Mouse (Mus musculus): ENCODE results near the gene Zfp62.

Gene Zfp62

DNA sequence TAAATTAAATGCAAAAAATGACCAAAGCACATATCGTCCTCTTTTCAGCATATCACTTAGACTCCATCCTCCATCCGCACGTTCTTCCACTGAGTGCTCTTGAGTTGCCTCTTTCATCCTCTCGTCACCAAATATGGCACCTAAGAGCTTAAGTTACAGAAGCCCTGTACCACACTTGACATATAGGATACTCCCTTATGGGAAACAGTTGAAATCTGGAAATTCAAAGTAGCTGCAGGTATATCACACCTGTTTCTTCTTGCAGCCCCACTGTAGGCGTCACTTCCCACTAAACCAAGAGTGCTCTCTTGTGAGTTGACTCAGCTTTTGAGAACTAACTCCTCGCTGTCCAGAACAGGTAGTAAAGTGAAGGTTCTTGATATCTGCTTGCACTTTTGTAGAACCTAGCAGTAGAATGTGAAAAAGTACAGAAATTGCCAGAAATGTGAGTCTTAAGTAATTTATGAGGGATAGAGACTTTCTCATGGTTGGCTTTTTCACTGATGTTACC is 2.0 kb downstream of the Zfp62 start:
- DNase-seq (ENCODE audit: low read depth) = no peak

DNA sequence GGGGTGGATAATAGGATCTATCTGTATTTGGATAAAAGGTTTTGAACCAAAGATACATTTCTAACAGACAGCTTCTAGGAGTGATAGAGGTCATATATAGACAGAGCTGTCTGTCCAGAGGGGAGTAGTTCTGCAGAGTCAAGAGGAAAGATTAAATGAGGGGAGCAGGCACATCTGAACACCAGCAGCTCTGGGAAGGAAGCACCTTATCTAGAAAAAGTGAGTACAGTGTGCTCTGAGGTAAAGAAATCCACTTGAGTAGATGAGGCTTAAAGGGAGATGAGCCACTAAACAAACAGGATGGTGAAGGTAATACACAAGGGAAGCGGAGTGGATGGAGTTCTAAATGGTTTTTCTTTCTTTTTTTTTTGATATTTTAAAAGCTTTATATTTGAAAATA is 4.4 kb downstream of the Zfp62 start:
- DNase-seq (ENCODE audit: low read depth) = no peak

DNA sequence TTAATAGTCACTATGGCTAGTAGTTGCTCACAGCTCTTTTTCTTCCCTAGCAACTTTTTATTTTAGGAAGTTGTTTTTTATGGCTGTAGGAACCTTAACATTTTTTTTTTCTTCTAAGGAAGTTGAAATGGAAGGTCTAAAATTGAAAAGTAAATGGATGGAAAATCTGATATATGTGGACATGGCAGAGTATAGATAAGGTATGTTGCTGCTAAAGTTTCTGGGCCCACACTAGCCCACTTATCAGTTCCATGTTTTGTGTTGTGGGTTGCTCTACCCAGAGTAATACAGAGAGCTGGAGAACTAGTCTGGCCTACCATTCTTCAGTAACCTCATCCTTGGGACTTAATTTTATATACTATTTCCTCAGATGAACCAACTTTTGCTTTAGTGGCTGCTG is 9.5 kb downstream of the Zfp62 start:
- DNase-seq (ENCODE audit: low read depth) = no peak

DNA sequence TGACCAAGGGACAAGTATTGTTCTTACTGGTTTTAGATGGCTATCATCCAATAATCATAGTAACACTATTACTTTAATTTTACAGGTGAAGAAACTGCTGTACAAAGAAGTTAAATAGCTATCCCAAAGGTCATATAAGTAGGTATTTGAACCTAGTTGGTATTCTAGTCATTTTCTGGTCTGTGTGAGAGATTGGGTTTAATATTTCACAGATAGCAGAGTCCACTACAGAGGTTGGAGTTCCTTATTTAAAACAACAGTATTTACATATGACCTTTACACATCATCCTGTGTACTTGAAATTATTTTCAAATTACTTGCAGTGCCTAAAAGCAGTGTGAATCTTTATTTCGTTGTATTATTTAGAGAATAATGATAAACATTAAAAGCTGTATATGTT is 10.4 kb downstream of the Zfp62 start:
- no peak for DNase-seq (ENCODE audit: low read depth)

DNA sequence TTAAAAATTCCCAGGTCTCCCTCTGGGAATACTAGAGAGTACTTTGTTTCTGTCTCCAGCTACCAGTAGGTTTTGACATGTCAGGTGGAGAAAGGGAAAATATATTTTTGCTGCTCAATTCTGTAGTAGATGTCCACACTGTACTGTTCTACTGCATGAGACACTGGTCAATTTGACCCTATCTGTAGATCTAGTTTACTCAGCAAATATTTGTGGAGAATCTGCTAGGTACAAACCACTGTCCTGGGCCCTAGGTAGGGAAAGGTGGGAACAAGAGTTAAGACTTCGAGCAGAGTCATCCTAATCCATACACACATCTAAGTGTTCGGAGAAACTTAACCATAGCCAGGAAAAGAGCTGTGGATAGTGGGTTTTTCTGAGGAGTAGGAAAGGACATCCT is 16.2 kb downstream of the Zfp62 start:
- no peak for DNase-seq (ENCODE audit: low read depth)

DNA sequence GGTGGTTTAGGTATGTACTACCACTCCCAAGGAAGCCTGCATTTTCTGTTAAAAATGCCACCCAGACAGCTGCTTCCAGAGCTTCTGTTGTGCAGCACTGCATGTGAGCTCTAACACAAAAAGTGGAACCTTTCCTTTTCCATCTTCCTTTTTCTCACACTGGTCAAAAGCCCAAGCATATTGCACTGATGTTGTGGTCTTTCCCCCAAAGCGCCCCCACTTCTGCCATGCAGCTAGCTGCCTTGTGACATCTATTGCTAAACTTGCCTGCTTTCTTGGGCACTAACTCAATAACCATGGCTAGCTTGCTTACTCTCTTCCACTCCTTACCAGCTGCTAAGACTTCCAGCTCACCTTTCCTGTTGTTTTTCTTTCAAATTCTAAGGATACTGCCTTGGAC is 21.4 kb downstream of the Zfp62 start:
- no peak for DNase-seq (ENCODE audit: low read depth)

DNA sequence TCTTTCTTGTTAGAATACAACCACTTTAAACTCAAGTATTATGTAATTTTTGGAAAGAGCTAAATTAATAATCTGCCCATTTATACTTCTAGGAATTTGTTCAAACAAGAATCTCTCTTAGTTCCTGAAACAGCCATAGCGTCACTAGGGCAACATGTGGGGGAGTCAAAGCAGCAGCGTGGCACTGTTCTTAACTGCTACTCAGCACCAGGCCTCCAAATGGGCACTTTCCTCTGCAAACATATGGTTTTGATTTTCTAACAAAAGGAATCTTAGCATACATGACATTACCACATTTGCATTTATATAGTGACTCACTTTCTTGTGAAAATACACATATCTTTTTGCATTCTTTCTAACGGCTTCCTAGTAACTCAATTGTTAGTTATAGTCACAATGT is 29.7 kb downstream of the Zfp62 start:
- DNase-seq (ENCODE audit: low read depth) = no peak

DNA sequence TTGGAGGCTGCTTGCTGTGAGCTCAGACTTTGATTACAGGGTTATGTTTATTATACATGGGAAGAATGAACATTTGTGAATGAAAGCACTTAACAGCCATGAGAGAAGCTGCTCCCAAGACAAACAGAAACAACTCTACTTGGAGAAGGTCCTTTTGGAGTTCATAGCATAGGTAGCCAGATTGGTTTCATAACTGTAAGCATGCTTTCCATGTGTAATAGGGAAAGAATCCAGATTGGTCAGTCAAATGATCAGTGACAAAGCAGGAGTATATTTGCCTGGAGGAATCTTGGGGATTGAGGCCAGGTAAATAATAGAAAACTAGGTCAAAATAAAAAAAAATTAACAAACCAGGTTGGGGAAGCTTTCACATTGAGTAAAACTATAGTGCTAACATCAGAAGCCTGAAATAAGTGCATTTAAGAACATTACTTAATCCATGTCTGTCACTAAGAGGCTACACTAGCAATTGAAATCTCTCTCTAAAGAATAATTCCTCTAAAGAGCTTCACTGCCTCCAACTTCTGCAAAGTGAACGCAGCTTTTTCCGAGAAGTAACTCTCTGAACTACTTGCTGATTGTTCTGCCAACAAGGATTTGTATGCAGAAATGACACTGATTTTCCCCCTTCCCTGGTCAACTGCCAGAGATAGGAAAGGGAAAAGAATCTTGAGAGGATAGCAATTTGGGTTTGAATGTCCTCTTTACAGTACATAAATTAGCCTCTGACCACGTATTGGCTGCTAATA is 32.5 kb downstream of the Zfp62 start:
- DNase-seq (ENCODE audit: low read depth) = no peak

DNA sequence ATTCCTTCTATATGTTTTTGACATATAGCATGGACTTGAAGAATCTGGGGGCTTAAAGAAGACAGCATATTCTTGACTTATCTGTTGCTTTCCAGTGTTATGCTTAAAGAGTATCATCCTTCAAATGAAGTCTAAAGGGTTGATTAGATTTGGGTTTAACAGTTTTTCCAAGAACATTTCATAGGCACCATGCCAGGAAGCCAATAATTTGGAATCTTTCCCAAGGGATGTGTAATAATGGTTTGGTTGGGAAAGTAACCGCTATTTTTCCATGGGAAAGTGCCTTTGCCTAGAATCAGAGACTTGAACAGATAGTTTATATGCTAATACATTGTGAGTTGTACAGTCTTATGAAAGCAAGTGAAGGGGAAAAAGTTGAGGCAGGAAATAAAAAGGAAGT is 33.8 kb downstream of the Zfp62 start:
- no peak for DNase-seq (ENCODE audit: low read depth)

DNA sequence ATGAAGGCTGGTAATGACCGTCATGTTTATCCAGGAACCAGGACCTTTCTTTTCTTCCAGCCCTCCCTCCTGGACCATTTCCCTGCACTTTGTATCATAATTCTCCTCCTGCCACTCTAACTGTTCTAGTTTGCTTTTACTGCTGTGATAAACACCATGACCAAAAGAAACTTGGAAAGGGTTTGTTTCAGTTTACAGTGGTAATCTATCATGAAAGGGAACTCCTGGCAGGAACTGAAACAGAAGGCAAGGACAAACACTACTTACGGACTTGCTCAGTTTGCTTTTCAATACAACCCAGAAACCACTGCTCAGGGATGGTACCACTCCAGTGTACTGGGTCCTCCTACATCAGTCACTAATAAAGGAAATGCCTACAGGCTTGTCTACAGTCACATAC is 34.4 kb downstream of the Zfp62 start:
- DNase-seq (ENCODE audit: low read depth) = no peak

DNA sequence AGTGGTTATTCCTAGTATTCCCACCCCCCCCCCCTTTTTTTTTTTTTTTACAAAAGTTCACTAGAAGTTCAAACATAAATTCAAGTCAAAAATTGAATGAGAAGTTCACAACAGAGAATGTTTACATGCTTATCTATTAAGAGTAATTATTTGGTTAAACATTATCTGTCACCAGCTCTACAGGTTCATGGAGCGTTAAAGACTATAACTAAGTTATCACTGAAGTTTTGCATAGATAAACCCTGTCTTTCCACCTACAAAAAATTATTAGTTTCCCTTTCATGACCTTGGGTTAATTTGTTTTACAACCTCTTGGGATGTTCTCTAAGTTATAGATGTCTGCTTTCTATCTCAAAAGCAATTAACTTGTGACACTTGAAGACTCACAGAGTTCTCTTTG is 37.2 kb downstream of the Zfp62 start:
- DNase-seq (ENCODE audit: low read depth) = no peak

DNA sequence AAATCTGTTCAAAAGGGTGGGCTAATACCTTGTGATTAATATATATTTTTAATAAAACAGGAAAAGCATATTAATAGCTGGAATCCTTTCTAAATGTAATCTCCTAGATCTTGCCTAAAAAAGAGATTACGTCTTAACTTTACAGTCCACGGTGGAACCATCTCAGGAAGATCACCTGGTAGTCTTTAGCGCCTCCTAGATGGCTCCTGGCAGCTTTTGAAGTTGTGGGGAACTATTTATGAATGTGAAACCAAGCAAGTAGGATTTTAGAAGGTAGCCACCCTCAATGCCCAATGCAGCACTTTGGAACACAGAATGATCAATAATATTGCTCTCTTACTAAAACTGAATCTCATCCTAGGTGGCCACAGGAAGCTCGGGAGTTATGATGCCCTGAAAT is 37.8 kb downstream of the Zfp62 start:
- no peak for DNase-seq (ENCODE audit: low read depth)

DNA sequence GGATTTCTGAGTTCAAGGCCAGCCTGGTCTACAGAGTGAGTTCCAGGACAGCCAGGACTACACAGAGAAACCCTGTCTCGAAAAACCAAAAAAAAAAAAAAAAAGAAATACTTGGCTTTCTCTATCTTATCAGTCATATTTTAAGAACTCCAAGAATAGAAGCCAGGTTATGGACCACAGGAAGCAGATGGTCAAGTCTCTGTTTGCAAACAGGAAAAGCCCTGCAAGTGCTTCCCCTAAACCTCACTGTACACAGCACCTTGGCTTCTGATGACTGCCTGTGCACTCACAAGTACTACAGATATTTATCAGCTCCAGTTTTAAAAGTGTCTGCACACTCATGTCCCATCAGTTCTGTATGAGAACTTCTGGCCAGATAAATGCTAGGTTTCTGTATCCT is 38.4 kb downstream of the Zfp62 start:
- no peak for DNase-seq (ENCODE audit: low read depth)

DNA sequence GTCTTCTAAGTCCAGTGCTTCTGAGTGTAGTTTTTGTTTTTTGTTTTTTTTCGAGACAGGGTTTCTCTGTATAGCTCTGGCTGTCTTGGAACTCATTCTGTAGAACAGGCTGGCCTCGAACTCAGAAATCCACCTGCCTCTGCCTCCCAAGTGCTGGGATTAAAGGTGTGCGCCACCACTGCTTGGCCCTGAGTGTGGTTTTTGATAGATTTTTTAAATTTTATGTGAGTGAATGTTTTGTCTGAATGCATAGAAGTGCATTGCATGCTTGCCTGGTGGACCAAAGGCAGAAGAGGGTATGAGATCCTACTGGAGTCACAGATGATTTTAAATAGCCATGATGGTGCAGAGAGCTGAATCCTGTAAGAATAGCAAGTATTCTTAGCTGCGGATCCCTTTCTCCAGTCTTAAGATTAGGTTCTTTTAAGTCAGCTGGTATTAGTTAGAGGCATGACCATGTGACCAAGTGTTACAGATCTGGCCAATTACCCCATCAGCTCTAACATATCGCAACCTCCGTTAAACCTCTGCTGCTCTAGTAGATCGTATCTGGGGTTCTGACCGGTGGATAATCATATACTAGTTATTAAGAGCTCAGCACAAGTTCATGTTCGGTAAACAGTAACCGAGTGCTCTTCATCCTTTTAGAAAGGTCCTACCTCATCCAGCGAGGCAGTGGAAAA is 40.0 kb downstream of the Zfp62 start:
- no peak for DNase-seq (ENCODE audit: low read depth)

DNA sequence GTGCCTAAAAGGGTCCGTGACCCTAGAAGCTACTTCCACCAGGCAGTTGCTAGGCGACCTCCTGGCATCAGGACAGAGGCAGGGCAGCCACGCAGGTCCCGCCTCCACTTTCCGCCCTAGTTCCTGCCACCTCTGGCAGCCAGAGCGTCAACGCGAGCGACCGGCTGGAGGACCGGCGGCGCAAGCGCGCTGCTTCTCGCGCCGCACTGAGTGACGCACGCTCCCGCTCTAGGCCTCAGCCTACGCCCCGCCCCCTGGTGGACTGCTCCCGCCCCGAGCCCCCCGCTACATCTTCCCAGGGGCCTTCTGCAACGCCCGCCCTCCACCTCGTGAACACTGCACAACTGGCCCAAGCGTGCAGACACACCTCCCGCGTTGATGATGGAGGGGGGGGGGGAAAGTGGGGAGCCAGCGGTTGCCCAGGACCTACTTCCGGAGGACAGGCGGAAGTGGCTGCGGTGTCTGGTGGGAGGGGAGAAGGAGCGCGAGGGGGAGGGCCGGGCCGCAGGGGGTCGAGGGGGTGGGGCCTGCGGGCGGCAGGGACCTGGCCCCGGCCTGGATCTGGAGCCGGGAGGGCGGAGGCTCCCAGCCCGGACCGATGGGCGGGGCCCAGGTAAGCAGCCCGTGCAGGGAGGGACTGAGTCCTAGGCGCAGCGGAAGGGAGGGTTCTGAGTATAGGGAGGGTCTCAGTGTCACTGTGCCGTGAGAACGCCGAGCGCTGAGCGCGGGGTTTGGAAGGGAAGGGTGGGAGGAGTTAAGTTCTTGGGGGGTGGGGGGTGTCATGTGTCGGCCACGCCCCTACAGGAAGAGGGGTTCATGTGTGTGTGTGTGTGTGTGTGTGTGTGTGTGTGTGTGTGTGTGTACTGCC is 40.9 kb downstream of the Zfp62 start, which contains the start of gene Mgat1:
Gene Mgat1 (plus strand): TSS at position 465 of the 868 bp plus-strand sequence.
- peak; percentile 85 for DNase-seq (ENCODE audit: low read depth)

DNA sequence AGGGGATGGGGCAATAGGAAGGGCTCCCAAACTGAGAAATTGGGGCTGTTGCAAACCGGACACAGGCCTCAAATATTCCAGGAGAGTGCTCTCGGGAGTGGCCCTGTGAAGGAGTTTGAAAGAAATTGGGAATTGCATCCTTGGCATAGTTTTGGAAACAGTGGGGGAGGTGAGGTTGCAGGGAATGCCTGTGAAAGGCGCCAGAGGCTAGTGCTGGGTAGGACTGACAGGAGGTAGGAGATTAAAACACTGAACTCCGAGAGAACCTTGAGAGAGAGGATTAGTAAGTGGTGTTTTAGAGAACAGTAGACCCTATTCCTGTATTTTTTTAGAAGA is 41.5 kb downstream of the Zfp62 start:
- no peak for DNase-seq (ENCODE audit: low read depth)

DNA sequence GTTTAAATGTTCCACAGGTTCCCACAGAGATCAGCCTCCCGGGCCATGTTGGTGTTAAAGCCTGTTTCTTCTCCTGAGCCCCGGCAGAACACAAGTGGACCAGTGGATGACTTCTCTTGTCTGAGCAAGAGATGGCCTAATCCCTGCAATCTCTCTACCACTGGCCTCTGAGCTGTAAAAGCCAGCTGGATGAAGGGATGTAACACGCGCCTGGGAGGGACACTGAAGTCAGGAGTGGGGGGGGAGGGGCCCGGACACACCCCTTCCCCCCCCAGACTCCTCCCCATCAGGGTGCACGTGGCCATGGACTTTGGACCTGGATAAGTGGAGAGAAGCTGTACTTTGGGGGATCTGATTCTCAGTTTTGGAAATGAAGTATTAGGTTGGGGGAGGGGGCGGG is 42.1 kb downstream of the Zfp62 start:
- no peak for DNase-seq (ENCODE audit: low read depth)

DNA sequence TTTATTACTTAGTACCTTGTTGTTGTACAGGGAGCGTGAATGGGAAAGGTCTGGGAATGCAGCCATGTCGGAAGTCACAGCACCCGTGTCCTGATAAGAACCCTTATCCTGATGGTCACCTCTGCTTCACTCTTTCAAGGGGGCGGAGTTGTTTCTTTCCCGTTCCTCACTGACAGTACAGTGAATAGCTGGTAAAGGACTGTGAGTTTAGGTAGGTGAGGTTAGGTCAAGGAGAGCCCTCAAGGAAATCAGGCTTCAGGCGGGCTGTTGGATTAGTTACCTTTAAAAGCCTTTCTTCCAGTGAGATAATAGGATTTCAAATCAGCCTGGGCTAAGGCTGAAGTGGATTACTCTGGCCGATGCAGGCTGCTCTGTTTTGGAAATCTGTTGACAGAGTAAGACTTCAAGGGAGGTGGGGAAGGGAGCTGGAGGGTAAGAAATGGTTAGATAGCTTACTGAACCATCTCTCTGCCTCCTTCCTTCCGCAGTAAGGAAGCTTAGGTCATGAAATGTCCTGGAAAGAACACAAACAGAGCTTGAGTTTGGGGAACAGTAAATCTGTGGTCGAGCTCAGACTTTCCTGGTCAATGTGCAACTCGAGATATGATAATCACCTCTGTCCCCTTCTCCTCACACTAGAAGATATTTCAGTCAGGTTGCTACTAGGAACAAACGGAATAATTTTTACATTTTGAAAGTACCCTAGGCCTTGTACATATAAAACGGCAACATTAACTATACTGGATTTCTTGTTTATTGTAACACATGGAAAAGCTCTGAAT is 42.7 kb downstream of the Zfp62 start:
- DNase-seq (ENCODE audit: low read depth) = no peak

DNA sequence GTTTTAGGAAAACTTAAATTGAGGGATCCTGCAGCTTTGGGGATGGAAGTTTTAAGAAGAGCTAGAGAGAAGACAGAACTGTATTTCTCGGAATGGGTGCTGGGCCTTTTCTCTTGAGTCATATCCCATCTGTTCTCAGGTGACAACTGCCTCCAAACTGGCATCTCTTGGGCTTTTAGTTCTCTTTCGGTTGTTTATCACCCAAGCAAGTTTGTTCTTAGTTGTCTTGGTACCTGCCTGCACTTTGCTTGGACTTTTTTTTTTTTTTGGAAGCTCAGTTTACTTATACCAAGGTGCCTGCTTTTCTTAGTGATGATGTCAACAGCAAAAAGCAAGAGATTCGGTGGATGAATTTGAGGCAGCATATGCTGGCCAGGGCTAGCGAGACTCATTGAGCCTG is 43.4 kb downstream of the Zfp62 start:
- no peak for DNase-seq (ENCODE audit: low read depth)

DNA sequence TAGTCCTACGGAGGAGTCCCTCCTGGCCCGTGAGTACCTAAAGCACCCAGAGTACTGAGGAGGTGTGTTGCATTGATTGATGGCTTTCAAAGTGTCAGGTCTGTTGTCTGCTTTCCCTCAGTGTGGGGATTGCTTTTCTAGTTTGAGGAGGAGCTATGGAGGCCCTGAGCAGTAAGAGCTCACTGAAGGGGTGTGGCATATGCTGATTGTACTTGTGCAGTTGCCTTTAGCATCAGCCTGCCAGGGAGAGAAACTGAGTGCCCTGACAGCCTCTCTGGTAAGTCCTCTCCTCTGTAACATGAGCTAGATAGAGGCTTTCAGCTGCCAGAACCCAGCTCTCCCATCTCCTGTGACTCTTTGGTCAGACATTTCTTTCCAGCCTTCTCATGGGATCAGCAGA is 44.2 kb downstream of the Zfp62 start:
- DNase-seq (ENCODE audit: low read depth) = no peak

DNA sequence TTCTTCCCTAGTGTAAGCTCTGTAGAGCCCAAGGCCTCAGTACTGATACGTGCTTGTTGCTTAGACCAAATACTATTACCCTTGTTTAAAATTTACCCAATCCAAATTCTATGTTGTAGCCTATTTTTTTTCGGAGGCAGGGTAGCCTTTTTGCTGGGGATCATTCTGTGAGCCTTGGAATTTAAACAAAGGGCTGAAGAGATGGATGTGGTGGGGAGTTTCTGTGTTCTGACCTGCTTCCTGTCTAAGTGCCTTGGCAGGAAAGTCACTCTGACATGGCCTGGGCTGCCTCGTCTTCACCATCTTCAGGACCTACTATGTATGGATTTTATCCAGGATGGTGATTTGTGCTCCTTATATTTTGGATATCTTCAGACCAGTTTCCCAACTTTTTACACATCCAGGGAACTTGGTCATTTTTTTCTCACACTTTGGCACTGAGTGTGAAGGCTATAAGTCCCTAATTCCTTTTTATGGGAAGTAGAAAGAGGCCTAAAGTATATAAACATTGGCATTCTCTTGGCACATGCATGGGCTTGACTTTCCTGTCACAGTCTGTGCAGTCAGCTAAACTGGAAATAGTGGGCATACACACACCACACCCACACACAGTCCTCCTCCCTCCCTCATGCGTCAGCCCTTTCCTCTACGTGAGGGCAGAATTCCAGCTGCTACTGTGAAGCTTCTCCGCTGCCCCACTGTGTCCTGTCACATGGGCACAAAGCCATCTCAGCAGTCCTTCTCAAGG is 45.3 kb downstream of the Zfp62 start:
- no peak for DNase-seq (ENCODE audit: low read depth)

All from c-Kit-positive CD71-negative TER-119-negative erythroid progenitor cells, embryonic 14.5 days (primary cell).